Mouse (Mus musculus) small intestine, adult 2 months (tissue): ENCODE measurements around the gene Zfp78. TPM values are rescaled to one million over a fixed set of nuclear protein-coding genes. Genes with fewer than 3 reads are reported as not detected.

Source experiments
- H3K27ac ChIP-seq: fragments of 200-500 bp; 2 replicates; pipeline ENCODE4 v1.5.1; 2012; ENCODE audit warnings: low read depth, low read length, control low read depth, inconsistent platforms; ENCODE audit not compliant: insufficient read depth
- H3K27me3 ChIP-seq: fragments of 200-500 bp; 2 replicates; pipeline ENCODE4 v1.6.1; 2012; ENCODE audit warnings: mild to moderate bottlenecking, moderate library complexity, low read length, inconsistent platforms; ENCODE audit not compliant: control insufficient read depth, insufficient read depth
- H3K36me3 ChIP-seq: fragments of 200-500 bp; 2 replicates; pipeline ENCODE4 v1.6.1; 2012; ENCODE audit warnings: mild to moderate bottlenecking, low read length, control low read depth, inconsistent platforms; ENCODE audit not compliant: control insufficient read depth, insufficient read depth
- H3K4me1 ChIP-seq: fragments of 200-500 bp; 2 replicates; pipeline ENCODE4 v1.6.1; 2012; ENCODE audit warnings: low read length, inconsistent platforms, mixed read lengths; ENCODE audit not compliant: control insufficient read depth, insufficient read depth, insufficient read length
- H3K4me3 ChIP-seq: fragments of 200-500 bp; 2 replicates; pipeline ENCODE4 v1.5.1; 2012; ENCODE audit warnings: low read depth, mild to moderate bottlenecking, control low read depth, inconsistent platforms, low read length, moderate library complexity
- CTCF ChIP-seq: fragments of 200-500 bp; IDR thresholded peaks from 2 replicates; pipeline ENCODE4 v1.5.1; 2012; ENCODE audit warnings: low read depth, mild to moderate bottlenecking, control low read depth, inconsistent platforms, low read length, moderate library complexity, mixed read lengths; ENCODE audit not compliant: insufficient replicate concordance, insufficient read length; ENCODE audit errors: extremely low read depth
- POLR2A ChIP-seq: fragments of 200-500 bp; IDR thresholded peaks from 2 replicates; pipeline ENCODE4 v1.6.1; 2012; ENCODE audit warnings: low read depth, mild to moderate bottlenecking, control low read depth, inconsistent platforms, low read length, moderate library complexity
- WGBS: fragments of 180-500 bp; shearing (Covaris S2); methylation state at CpG from one replicate; pipeline ENCODE4 v1.1.7; 2018; 5-methylcytosine and 5-hydroxymethylcytosine counted together
- polyA plus RNA-seq: library from polyadenylated mRNA; depleted of rRNA; stranded (reverse); fragments of >200 nt; gene quantifications from 2 replicates; pipeline ENCODE4 v1.2.3, GENCODE M21; 2012; rRNA removed

Zfp78 gene
- 0.03 and 0.15 TPM in 2 replicates for polyA plus RNA-seq

DNA sequence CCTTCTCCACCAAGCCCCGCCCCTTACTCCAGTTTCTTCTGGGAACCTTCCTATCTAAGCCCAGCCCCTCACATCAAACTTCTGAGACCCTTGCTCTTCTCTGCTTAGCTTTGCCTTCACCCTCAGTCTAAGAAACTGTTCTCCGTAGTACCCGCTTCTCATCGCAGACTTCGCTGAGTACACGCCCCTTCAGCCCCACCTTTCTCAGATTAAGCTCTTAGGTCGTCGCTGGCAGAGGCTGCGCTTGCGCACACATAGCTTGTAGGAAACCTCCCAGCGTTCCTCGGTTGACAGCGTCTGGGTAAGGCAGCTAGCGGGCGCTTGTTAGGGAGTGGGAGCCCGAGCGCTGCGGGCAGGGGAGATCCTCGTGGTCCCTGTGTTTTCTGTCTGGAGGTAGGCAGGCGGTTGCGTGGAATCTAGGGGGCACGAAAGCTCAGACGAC lies at the start of gene Zfp78:
Gene Zfp78 (plus strand): TSS at position 234 of the 442 bp plus-strand sequence.
- Histone ChIP-seq H3K36me3 (no peaks in the 10 kb centered on the region), H3K4me1 (no peaks in the 10 kb centered on the region; the same call in 1 of the 2 replicates), H3K27ac (peak within 1 kb of the TSS; percentile 65), H3K4me3 (peak within 1 kb of the TSS; percentile 71), H3K27me3 (no peaks in the 10 kb centered on the region)
- WGBS = 1% methylated on average over 23 of the region's 23 CpGs
- TF ChIP-seq CTCF = no peak
- no peak for TF ChIP-seq POLR2A

DNA sequence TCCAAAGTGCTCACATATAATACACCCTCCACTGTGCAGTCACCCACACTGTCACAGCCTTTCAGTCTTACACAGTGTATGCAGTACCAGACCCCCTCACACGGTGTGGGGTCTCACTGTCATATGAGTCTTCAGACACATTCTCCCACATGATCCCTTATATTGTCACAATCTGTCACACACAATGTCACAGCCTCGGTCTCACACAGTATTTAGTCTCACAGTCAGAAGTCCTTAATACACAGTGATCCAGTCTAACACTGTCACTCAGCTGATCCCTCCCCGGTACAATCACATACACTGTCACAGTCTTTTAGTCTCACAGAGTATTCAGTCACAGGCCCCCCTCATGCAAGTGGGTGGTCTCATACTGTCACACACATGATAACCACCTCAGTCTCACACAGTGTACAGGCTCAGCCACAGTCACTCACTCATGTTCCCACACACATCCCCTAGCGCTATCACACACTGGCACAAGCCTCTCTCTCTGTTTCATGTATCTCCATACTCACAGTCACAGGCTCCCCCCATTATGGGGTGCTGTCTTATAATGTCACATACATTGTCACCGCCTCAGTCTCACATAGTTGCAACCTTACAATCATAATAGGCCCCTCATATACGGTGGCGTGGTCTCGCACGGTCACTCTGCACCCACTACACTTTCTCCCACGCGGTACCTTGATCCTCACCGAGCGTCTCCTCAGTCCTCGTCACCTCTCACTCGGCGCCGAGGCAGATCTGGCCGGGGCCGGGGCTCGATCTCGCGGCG lies 32.4 kb upstream of the Zfp78 start:
- TF ChIP-seq CTCF (no peak), POLR2A (no peak)
- Histone ChIP-seq H3K4me3 (peak overlapping the region; percentile 77), H3K27ac (no peak overlapping the region), H3K4me1 (peaks cover 6% of the 10 kb centered on the region), H3K27me3 (no peaks in the 10 kb centered on the region), H3K36me3 (no peaks in the 10 kb centered on the region)
- 19% methylated on average over 23 of the region's 23 CpGs for WGBS

DNA sequence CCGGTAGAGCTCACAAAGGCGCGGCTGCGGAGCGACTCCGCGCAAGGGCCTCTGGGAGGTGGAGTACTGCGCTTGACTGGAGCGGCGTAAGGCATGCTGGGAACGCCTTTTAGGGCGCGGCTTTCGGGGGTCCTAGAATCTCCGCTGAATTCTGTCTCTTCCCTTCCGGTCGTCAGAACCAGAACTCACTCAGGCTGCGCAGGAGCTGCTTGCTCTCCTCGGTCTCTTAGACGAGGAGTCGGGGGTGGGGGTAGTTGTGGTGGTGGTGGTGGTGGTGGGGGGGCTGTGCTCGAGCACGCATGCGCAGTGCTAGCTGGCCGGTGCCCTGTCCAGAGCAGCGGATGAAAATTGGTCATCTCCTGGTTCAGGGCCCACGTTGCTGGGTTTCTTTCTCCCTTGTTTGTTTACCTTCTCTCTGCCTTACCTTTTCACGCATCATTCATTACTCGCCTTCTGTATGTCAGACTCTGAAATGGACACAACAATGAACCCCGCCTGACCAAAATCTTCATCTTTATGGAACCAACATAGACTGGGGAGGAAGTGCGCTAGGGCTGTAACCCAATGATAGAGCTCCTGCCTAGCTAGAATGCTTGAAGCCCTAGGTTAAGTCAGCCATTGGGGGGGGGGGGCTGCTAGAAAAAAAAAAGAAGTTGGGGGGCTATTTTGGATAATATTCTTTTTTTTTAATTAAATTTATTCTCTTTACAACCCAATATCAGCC lies 31.7 kb upstream of the Zfp78 start, which contains the start of gene Zfp583:
Gene Zfp583 (minus strand): TSS at position 53 of the 724 bp plus-strand sequence.
- peaks cover 6% of the 10 kb centered on the region for H3K4me1 ChIP-seq
- TF ChIP-seq CTCF (no peak), POLR2A (no peak)
- H3K36me3 ChIP-seq = no peaks in the 10 kb centered on the region
- WGBS = 11% methylated on average over 31 of the region's 31 CpGs
- no peaks in the 10 kb centered on the region for H3K27me3 ChIP-seq
- no peak within 1 kb of the TSS for H3K27ac ChIP-seq
- peak within 1 kb of the TSS; percentile 77 for H3K4me3 ChIP-seq

DNA sequence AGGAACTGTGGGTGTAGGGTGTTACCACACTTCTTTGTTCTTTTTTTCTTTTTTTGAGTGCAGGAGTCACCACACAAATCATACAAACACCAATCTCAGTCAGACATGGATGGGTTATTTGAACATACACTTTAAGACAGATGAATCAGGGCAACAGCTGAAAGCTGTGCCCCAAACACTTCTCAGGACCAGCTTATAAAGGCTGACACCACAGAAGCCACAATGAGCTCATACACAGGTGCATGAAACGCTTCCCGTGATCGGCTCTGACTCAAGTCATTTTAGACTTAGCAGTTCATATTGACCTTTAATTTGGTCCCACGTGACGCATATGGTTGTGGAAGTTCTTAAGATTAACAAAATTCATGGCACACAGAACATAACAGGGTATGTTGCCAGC lies 23.2 kb upstream of the Zfp78 start:
- no peaks in the 10 kb centered on the region; the same call in 1 of the 2 replicates for H3K27me3 ChIP-seq
- H3K36me3 ChIP-seq = no peaks in the 10 kb centered on the region
- no peak overlapping the region for H3K4me3 ChIP-seq
- H3K27ac ChIP-seq = no peak overlapping the region
- no peak for TF ChIP-seq CTCF
- TF ChIP-seq POLR2A = no peak
- WGBS = 79% methylated on average over 5 of the region's 5 CpGs
- no peaks in the 10 kb centered on the region for H3K4me1 ChIP-seq

DNA sequence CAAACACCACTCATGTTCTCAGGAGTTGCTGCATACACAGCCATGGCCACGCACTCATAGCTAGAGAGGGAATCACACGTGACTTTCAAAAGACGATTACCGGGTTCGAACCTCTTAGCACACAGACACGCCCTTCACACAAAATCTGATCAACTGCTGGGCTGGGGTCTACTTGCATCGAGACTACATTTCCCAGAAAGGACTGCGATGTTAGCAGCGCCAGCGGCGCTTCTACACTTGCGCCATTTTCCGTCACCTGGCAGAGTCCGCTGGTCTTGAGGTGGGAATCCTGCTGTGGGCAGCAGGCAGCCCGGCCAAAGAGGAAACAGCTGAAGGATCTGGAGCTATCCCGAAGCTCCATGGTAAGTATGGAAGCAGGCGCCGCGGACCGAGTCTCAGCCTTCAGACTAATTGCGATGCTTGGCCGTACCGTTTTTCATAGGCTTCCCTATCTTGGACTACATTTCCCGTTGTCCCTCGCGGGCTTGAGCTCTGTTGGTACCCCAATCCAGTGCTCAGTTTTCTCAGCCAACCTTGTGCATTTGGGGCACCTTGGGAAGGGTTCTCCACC lies 19.5 kb upstream of the Zfp78 start, which contains the start of gene Gm3854:
Gene Gm3854 (plus strand): TSS at position 259 of the 571 bp plus-strand sequence.
- no peaks in the 10 kb centered on the region for H3K36me3 ChIP-seq
- no peaks in the 10 kb centered on the region; the same call in 1 of the 2 replicates for H3K27me3 ChIP-seq
- H3K27ac ChIP-seq = no peak within 1 kb of the TSS
- no peaks in the 10 kb centered on the region for H3K4me1 ChIP-seq
- no peak for TF ChIP-seq POLR2A
- TF ChIP-seq CTCF = no peak
- H3K4me3 ChIP-seq = peak within 1 kb of the TSS; percentile 71
- 3% methylated on average over 26 of the region's 26 CpGs for WGBS

DNA sequence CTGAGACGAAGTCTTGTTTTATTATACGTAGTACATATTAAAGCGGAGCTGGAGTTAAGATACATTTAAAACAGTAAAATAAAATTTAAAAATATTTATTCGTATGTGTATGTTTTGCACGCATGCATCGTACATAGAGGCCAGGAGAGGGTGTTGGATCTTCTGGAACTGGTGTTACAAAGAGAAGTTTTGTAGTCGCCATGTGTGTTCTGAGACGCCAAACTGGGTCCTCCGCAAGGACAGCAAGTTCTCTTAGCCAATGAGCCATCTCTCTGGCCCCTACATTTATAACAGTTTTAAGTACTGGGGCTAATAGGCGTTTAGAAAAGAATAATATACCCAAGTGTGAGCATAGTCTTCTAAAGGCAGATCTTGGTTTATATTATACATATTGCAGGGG lies 19.0 kb upstream of the Zfp78 start:
- TF ChIP-seq POLR2A (no peak), CTCF (no peak)
- Histone ChIP-seq H3K4me3 (no peak overlapping the region), H3K27me3 (no peaks in the 10 kb centered on the region; the same call in 1 of the 2 replicates), H3K27ac (no peak overlapping the region), H3K4me1 (no peaks in the 10 kb centered on the region), H3K36me3 (no peaks in the 10 kb centered on the region)
- 37% methylated on average over 10 of the region's 10 CpGs for WGBS

DNA sequence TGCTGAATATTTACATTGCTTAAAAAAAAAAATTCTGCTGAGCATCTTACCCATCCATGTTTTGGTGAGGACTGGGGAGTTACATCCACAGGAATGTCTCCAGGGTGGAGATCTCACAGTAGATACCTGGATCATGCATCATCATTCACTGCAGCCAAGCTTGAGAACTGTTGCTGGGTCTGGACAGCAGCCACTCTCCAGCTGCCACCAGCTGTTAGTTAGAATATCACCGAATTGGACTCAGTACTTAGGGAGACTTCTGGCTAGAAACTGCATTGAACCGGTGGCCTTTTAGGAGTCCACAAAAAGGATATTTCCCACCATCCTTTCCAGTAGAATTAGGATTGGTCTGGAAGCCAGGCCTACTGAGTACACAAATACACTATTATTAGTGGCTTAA lies 5.0 kb upstream of the Zfp78 start:
- no peak for TF ChIP-seq CTCF
- TF ChIP-seq POLR2A = no peak
- Histone ChIP-seq H3K36me3 (no peaks in the 10 kb centered on the region), H3K4me3 (no peak overlapping the region), H3K4me1 (no peaks in the 10 kb centered on the region; the same call in 1 of the 2 replicates), H3K27ac (no peak overlapping the region), H3K27me3 (no peaks in the 10 kb centered on the region)
- WGBS = 58% methylated on average over 2 of the region's 2 CpGs
